Comparison of ENCODE assay signal across 18 mouse cellular contexts in the genomic region with DNA sequence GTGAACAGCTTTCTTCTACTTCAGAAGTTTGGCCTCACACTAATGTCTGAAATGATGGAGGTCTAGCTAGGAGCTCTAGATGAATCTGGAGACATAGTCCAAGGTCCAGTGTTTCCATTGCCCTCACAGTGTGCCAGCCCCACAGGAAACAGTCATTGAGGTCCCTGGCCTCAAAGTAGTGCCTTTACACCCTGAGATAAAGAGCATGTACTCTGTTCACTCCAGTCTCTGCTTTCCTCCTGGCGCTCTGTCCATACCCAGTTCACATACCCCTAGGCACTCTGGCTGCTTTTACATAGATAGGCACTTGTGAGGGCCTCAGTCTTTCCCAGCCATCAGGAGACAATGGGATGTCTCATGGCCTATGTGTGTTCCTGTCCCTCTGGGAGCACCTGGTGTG. TPM values are rescaled to one million over a fixed set of nuclear protein-coding genes. Genes with fewer than 3 reads are reported as not detected.
"Had no signal": no experiment of that assay in that cellular context is flagged by ENCODE, and none has a peak within 500 bp of the region (broad histone marks: within the 10 kb centered on the region; RNA-seq: fewer than 3 reads in every experiment).

No protein-coding gene starts in this region.

- H3K9me3 ChIP-seq: midbrain, embryonic 10.5 days; midbrain, embryonic 12.5 days; neural tube, embryonic 13.5 days; neural tube, embryonic 15.5 days; stomach, embryonic 15.5 days had no signal

- H3K27ac ChIP-seq: midbrain, embryonic 10.5 days; midbrain, embryonic 12.5 days; neural tube, embryonic 13.5 days; neural tube, embryonic 15.5 days; stomach, embryonic 15.5 days; stomach, postnatal 0 days had no signal

- H3K4me1 ChIP-seq: midbrain, embryonic 10.5 days; midbrain, embryonic 12.5 days; neural tube, embryonic 13.5 days; neural tube, embryonic 15.5 days; stomach, embryonic 15.5 days had no signal

- H3K27me3 ChIP-seq: midbrain, embryonic 12.5 days; neural tube, embryonic 13.5 days; neural tube, embryonic 15.5 days; stomach, embryonic 15.5 days had no signal

- ATAC-seq: midbrain, embryonic 16.5 days had no signal

- H3K4me2 ChIP-seq: lung, embryonic 14.5 days; midbrain, embryonic 12.5 days; neural tube, embryonic 13.5 days; neural tube, embryonic 15.5 days; stomach, embryonic 15.5 days had no signal

- H3K9ac ChIP-seq: lung, embryonic 14.5 days; midbrain, embryonic 12.5 days; neural tube, embryonic 13.5 days; neural tube, embryonic 15.5 days; stomach, embryonic 15.5 days had no signal

- DNase-seq: lung, adult 18-20 months; lung, embryonic 14.5 days; lung, postnatal 10 days; lung, postnatal 4 days; midbrain, embryonic 14.5 days; right cerebral cortex, postnatal 14 days; thymus, adult 2 months; thymus, postnatal 25 days; thymus, postnatal 4 days had no signal

- H3K4me3 ChIP-seq: midbrain, embryonic 10.5 days; midbrain, embryonic 12.5 days; myocyte; neural tube, embryonic 13.5 days; neural tube, embryonic 15.5 days; stomach, embryonic 15.5 days had no signal

RNA-seq across cellular contexts. Expression of gene Espnl, which starts 32.5 kb away (rescaled TPM):
- polyA plus RNA-seq: lung, embryonic 14.5 days; lung, embryonic 16.5 days; midbrain, embryonic 10.5 days; stomach, embryonic 15.5 days had no signal
